ENCODE assay signal across 20 mouse cellular contexts in genomic region chr2:45182876-45183275, GRCm38 (mm10).
DNase-seq lines count a peak whose midpoint lies in the region; ATAC-seq lines count a peak whose summit lies in the region.
"Had no signal": no experiment of that assay in that cellular context is flagged by ENCODE, and none has a peak within 500 bp of the region (broad histone marks: within the 10 kb centered on the region; RNA-seq: fewer than 3 reads in every experiment).

No protein-coding gene starts in this region.

- no peaks in the 10 kb centered on the region for H3K36me3 ChIP-seq in forebrain, embryonic 10.5 days (replicated peaks)
- no peaks in the 10 kb centered on the region for H3K36me3 ChIP-seq in forebrain, embryonic 13.5 days (ENCODE audit: poor library complexity, severe bottlenecking)
- H3K36me3 ChIP-seq in liver, embryonic 13.5 days, result no peaks in the 10 kb centered on the region
- H3K36me3 ChIP-seq: G1E; limb, embryonic 13.5 days had no signal

- peaks cover 61% of the 10 kb centered on the region for H3K4me1 ChIP-seq in forebrain, embryonic 10.5 days
- H3K4me1 ChIP-seq in forebrain, embryonic 13.5 days, result peaks cover 25% of the 10 kb centered on the region
- peaks cover 27% of the 10 kb centered on the region for H3K4me1 ChIP-seq in liver, embryonic 13.5 days (replicated peaks)

- H3K9me3 ChIP-seq in forebrain, embryonic 10.5 days, result no peaks in the 10 kb centered on the region
- H3K9me3 ChIP-seq in forebrain, embryonic 13.5 days (replicated peaks), result no peaks in the 10 kb centered on the region
- H3K9me3 ChIP-seq in liver, embryonic 13.5 days (replicated peaks), result no peaks in the 10 kb centered on the region
- H3K9me3 ChIP-seq: G1E; limb, embryonic 13.5 days had no signal

- no peak overlapping the region for H3K9ac ChIP-seq in forebrain, embryonic 13.5 days
- no peak overlapping the region for H3K9ac ChIP-seq in liver, embryonic 13.5 days
- H3K9ac ChIP-seq: limb, embryonic 13.5 days had no signal

- H3K4me3 ChIP-seq in forebrain, embryonic 10.5 days, result no peak overlapping the region
- no peak overlapping the region for H3K4me3 ChIP-seq in forebrain, embryonic 13.5 days
- H3K4me3 ChIP-seq in liver, embryonic 13.5 days (replicated peaks), result no peak overlapping the region
- H3K4me3 ChIP-seq: limb, embryonic 13.5 days had no signal

- ATAC-seq in forebrain, embryonic 13.5 days, result no peak
- no peak for ATAC-seq in liver, embryonic 13.5 days (ENCODE audit: low read depth)
- no peak for ATAC-seq in activated CD4-positive, CD25-positive, alpha-beta regulatory T cell, adult 4 months
- ATAC-seq: CD4-positive, CD25-positive, alpha-beta regulatory T cell, adult 4 months; hindbrain, embryonic 16.5 days had no signal

- 41% methylated on average over 1 of the region's 1 CpGs for WGBS in forebrain, embryonic 10.5 days
- WGBS in forebrain, embryonic 13.5 days, result 25% methylated on average over 1 of the region's 1 CpGs
- 57% methylated on average over 1 of the region's 1 CpGs for WGBS in liver, embryonic 13.5 days (ENCODE audit: insufficient replicate concordance)

- DNase-seq in forebrain, embryonic 10.5 days (ENCODE audit: extremely low spot score, low spot score), result no peak
- DNase-seq in liver, embryonic 13.5 days, result no peak
- DNase-seq in liver, result no peak
- DNase-seq in brain, adult 2 months (ENCODE audit: low read depth, low spot score), result peak; percentile 9
- DNase-seq in right cerebral cortex, postnatal 25 days, result no peak
- DNase-seq: cerebellum, adult 9-11 months; heart, postnatal 36 days; kidney, adult 11 months; kidney, postnatal 10 days; lung, adult 18-20 months; lung, postnatal 36 days; right cerebral cortex, postnatal 14 days had no signal

- 0 out of 2 replicates have a peak overlapping the region, but pooled peaks have one; percentile 1 for H3K27ac ChIP-seq in forebrain, embryonic 10.5 days
- no peak overlapping the region for H3K27ac ChIP-seq in forebrain, embryonic 13.5 days
- peak overlapping the region; percentile 23; the same call in 1 of the 2 replicates for H3K27ac ChIP-seq in liver, embryonic 13.5 days
- H3K27ac ChIP-seq: limb, embryonic 13.5 days; stomach, postnatal 0 days had no signal

- no peak overlapping the region for H3K4me2 ChIP-seq in forebrain, embryonic 13.5 days
- no peak overlapping the region for H3K4me2 ChIP-seq in liver, embryonic 13.5 days
- H3K4me2 ChIP-seq: heart, embryonic 11.5 days; limb, embryonic 13.5 days had no signal

- H3K27me3 ChIP-seq in forebrain, embryonic 10.5 days (ENCODE audit: poor library complexity, severe bottlenecking), result no peaks in the 10 kb centered on the region
- no peaks in the 10 kb centered on the region for H3K27me3 ChIP-seq in forebrain, embryonic 13.5 days
- H3K27me3 ChIP-seq in liver, embryonic 13.5 days, result no peaks in the 10 kb centered on the region
- H3K27me3 ChIP-seq: limb, embryonic 13.5 days had no signal
